Mouse (Mus musculus) lung, postnatal 36 days (tissue): Measurements from ENCODE around the gene Sar1a.
A peak's percentile ranks its signal among the peaks of the same experiment; 100 is the strongest.

ENCODE experiments used
- DNase-seq: peaks from one replicate; pipeline ENCODE4 v3.0.0; 2022; ENCODE audit warnings: mixed read lengths

Gene Sar1a

GRCm38 (mm10) chr10:61680015-61680913, at the start of gene Sar1a:
Gene Sar1a (plus strand): TSS chr10:61680299.
- DNase-seq, result peak; percentile 99

GRCm38 (mm10) chr10:61632445-61632844, 47.7 kb upstream of the Sar1a start:
- DNase-seq, result no peak

- DNase-seq, result no peak
Measured at GRCm38 (mm10) chr10:61637055-61637454, 43.0 kb upstream of the Sar1a start.

GRCm38 (mm10) chr10:61640363-61640762, 39.7 kb upstream of the Sar1a start:
- no peak for DNase-seq

- no peak for DNase-seq
Measured at GRCm38 (mm10) chr10:61646557-61646956, 33.5 kb upstream of the Sar1a start.

- peak; percentile 87 for DNase-seq
Measured at GRCm38 (mm10) chr10:61647790-61648736, 32.0 kb upstream of the Sar1a start, which contains the start of gene Ppa1. Gene Ppa1 (plus strand): TSS chr10:61648552.

GRCm38 (mm10) chr10:61648737-61649645, 31.1 kb upstream of the Sar1a start:
- DNase-seq, result peak; percentile 27

GRCm38 (mm10) chr10:61654105-61654504, 26.0 kb upstream of the Sar1a start:
- DNase-seq, result no peak

- DNase-seq, result no peak
Measured at GRCm38 (mm10) chr10:61654691-61655090, 25.4 kb upstream of the Sar1a start.

GRCm38 (mm10) chr10:61655188-61655587, 24.9 kb upstream of the Sar1a start:
- no peak for DNase-seq

GRCm38 (mm10) chr10:61656928-61657882, 22.9 kb upstream of the Sar1a start:
- DNase-seq, result no peak

- DNase-seq, result peak; percentile 54
Measured at GRCm38 (mm10) chr10:61657985-61658384, 22.1 kb upstream of the Sar1a start.

GRCm38 (mm10) chr10:61661887-61662286, 18.2 kb upstream of the Sar1a start:
- DNase-seq, result no peak

GRCm38 (mm10) chr10:61662391-61662988, 17.6 kb upstream of the Sar1a start:
- no peak for DNase-seq

GRCm38 (mm10) chr10:61665111-61665510, 15.0 kb upstream of the Sar1a start:
- no peak for DNase-seq

- DNase-seq, result no peak
Measured at GRCm38 (mm10) chr10:61665651-61666050, 14.4 kb upstream of the Sar1a start.

- no peak for DNase-seq
Measured at GRCm38 (mm10) chr10:61669289-61669688, 10.8 kb upstream of the Sar1a start.

- DNase-seq, result no peak
Measured at GRCm38 (mm10) chr10:61669896-61670295, 10.2 kb upstream of the Sar1a start.

GRCm38 (mm10) chr10:61670758-61671157, 9.3 kb upstream of the Sar1a start:
- no peak for DNase-seq

GRCm38 (mm10) chr10:61675935-61676334, 4.2 kb upstream of the Sar1a start:
- DNase-seq, result no peak

GRCm38 (mm10) chr10:61679545-61679944, 554 bp upstream of the Sar1a start:
- no peak for DNase-seq
